Mouse (Mus musculus): ENCODE results near the gene Zfp385a. TPM values are rescaled to one million over a fixed set of nuclear protein-coding genes. Genes with fewer than 3 reads are reported as not detected.

Zfp385a gene
- total and polyA plus RNA-seq, 3 experiments = 1.2 to 59.9 (median 2.7) TPM

DNA sequence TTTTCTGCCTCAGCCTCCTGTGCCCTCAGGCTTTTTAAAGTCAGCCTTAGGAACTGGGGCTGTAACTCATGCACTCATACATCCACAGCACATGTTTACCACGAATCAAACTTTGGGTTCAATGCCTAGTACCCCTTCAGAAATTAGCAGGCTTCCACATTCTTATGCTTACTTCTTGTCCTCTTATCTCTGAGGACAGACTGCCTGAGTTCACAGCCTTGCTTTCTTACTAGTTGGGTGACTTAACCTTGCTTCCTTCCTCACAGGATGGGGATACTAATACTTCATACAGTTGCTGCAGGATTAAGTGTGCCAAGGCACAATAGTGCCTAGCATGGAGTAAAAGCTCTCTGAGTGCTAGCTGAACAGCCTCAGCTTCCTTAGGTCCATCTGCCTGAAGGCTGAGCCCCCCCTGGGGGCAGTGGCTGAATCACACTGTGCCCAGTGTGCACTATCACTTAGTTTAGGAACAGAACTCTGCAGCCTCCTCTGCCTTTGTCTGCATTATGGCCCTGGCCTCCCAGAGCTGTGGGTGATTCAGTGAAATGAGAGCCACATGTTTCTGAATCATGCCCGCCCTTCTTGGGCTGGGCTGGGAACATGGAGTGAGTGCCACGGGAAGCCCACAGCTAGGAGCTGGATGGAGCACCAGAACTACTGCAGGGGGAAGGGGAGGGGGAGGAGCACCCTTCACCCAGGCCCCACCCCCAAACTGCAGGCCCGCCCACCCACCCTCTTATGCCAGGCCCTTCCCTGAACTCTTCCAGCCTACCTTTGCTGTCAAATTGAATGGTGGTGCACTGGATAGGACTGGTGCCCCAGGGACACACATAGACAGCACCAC is 18.6 kb upstream of the Zfp385a start:
- Histone ChIP-seq H3K27me3 (replicated peaks) (no peaks in the 10 kb centered on the region), H3K79me2 (replicated peaks; ENCODE audit: control insufficient read depth, extremely low read depth, insufficient read depth, poor library complexity, severe bottlenecking) (no peaks in the 10 kb centered on the region), H3K9ac (ENCODE audit: insufficient read depth, low read depth) (no peak overlapping the region), H3K9me3 (replicated peaks; ENCODE audit: low read length) (no peaks in the 10 kb centered on the region), H3K4me2 (ENCODE audit: insufficient read depth, low read depth, poor library complexity, severe bottlenecking) (no peak overlapping the region), H3K4me1 (ENCODE audit: control insufficient read depth in 1 of 2, insufficient read depth in 2 of 2) (peaks cover 36 to 82% of the 10 kb centered on the region in 2 experiments), H3K27ac (ENCODE audit: insufficient read depth, low read depth) (no peak overlapping the region), H3K36me3 (replicated peaks in 1 of 2; ENCODE audit: control insufficient read depth in 1 of 2, insufficient read depth in 1 of 2, low read length in 1 of 2) (no peaks in the 10 kb centered on the region), H3K4me3 (replicated peaks in 1 of 3; ENCODE audit: low read depth in 2 of 3, low read length in 2 of 3, poor library complexity in 1 of 3) (no peak overlapping the region)
- in situ Hi-C loops (cut with MboI; ENCODE audit: low pct_ligation_motif_present, low pct_unique_long_range_greater_than_20kb, low sequenced_read_pairs) (no loop called here), dilution Hi-C loops (cut with MboI; ENCODE audit: extremely low pct_ligation_motif_present, extremely low pct_unique_long_range_greater_than_20kb, low sequenced_read_pairs) (no loop called here)
- no peak for DNase-seq (ENCODE audit: extremely low read depth)
- no peak for TF ChIP-seq TBP (conservative IDR thresholded peaks at IDR 0.05; ENCODE audit: low read depth, low read length)
- TF ChIP-seq MAZ (IDR thresholded peaks at IDR 0.05; ENCODE audit: low read depth, low read length) = no peak
- no peak for TF ChIP-seq E2F4 (IDR thresholded peaks at IDR 0.05; ENCODE audit: insufficient replicate concordance, low read depth, low read length)
- TF ChIP-seq CTCF (conservative IDR thresholded peaks at IDR 0.05 in 1 of 2, IDR thresholded peaks at IDR 0.05 in 1 of 2; ENCODE audit: low read depth in 2 of 2, low read length in 2 of 2) = peak in 1 of 2 experiments; percentile 6; a peak in 1 of 4 replicates

DNA sequence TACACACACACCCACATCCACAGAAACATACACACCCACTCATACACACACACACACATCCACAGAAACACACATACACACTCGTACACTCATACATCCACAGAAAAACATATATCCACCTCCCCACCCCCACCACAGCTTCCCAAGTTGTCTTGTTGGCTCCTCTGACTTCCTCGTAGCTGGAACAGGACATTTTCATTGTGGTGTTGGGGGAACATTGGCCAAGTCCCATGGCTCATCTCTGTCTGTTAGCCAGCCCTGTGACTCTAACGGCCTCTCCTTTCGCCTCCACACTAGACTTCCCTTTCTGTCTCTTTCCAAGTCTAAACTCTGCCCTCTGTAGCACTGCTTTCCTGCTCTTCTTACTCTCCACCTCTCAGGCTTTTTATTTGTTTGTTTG is 17.9 kb upstream of the Zfp385a start:
- H3K9me3 ChIP-seq (replicated peaks; ENCODE audit: low read length) = no peaks in the 10 kb centered on the region
- no peak overlapping the region for H3K9ac ChIP-seq (ENCODE audit: insufficient read depth, low read depth)
- peaks cover 36 to 89% of the 10 kb centered on the region in 2 experiments for H3K4me1 ChIP-seq (ENCODE audit: control insufficient read depth in 1 of 2, insufficient read depth in 2 of 2)
- no peak overlapping the region for H3K27ac ChIP-seq (ENCODE audit: insufficient read depth, low read depth)
- no peak overlapping the region for H3K4me3 ChIP-seq (replicated peaks in 1 of 3; ENCODE audit: low read depth in 2 of 3, low read length in 2 of 3, poor library complexity in 1 of 3)
- dilution Hi-C loops (cut with MboI; ENCODE audit: extremely low pct_ligation_motif_present, extremely low pct_unique_long_range_greater_than_20kb, low sequenced_read_pairs) (no loop called here), in situ Hi-C loops (cut with MboI; ENCODE audit: low pct_ligation_motif_present, low pct_unique_long_range_greater_than_20kb, low sequenced_read_pairs) (no loop called here)
- no peaks in the 10 kb centered on the region for H3K79me2 ChIP-seq (replicated peaks; ENCODE audit: control insufficient read depth, extremely low read depth, insufficient read depth, poor library complexity, severe bottlenecking)
- H3K27me3 ChIP-seq (replicated peaks) = no peaks in the 10 kb centered on the region
- H3K4me2 ChIP-seq (ENCODE audit: insufficient read depth, low read depth, poor library complexity, severe bottlenecking) = no peak overlapping the region
- no peaks in the 10 kb centered on the region for H3K36me3 ChIP-seq (replicated peaks in 1 of 2; ENCODE audit: control insufficient read depth in 1 of 2, insufficient read depth in 1 of 2, low read length in 1 of 2)
- DNase-seq (ENCODE audit: extremely low read depth) = no peak
- no peak for TF ChIP-seq NRF1 (IDR thresholded peaks at IDR 0.05; ENCODE audit: low read depth, low read length)
- no peak for TF ChIP-seq BHLHE40 (IDR thresholded peaks at IDR 0.05; ENCODE audit: low read depth, low read length)
- TF ChIP-seq ZMIZ1 (IDR thresholded peaks at IDR 0.05; ENCODE audit: low read depth, low read length) = no peak
- no peak for TF ChIP-seq ZC3H11A (IDR thresholded peaks at IDR 0.05; ENCODE audit: low read depth, low read length)
- TF ChIP-seq SIN3A (IDR thresholded peaks at IDR 0.05; ENCODE audit: low read length) = no peak
- TF ChIP-seq MAZ (IDR thresholded peaks at IDR 0.05; ENCODE audit: low read depth, low read length) = no peak
- TF ChIP-seq HCFC1 (IDR thresholded peaks at IDR 0.05; ENCODE audit: low read depth, low read length) = no peak
- TF ChIP-seq PAX5 (IDR thresholded peaks at IDR 0.05; ENCODE audit: low read length) = no peak
- TF ChIP-seq JUN (IDR thresholded peaks at IDR 0.05; ENCODE audit: insufficient read depth, low read depth, low read length) = no peak
- no peak for TF ChIP-seq RCOR1 (conservative IDR thresholded peaks at IDR 0.05; ENCODE audit: low read depth, low read length)
- no peak for TF ChIP-seq GABPA (IDR thresholded peaks at IDR 0.05; ENCODE audit: insufficient replicate concordance, low read depth, low read length)
- no peak for TF ChIP-seq NELFE (IDR thresholded peaks at IDR 0.05; ENCODE audit: low read depth, low read length)
- no peak for TF ChIP-seq E2F4 (IDR thresholded peaks at IDR 0.05; ENCODE audit: insufficient replicate concordance, low read depth, low read length)
- no peak for TF ChIP-seq TCF12 (IDR thresholded peaks at IDR 0.05; ENCODE audit: low read depth, low read length)
- TF ChIP-seq MEF2A (IDR thresholded peaks at IDR 0.05; ENCODE audit: borderline replicate concordance, low read depth, low read length) = no peak
- no peak for TF ChIP-seq CHD1 (IDR thresholded peaks at IDR 0.05; ENCODE audit: low read depth, low read length)
- TF ChIP-seq CTCF (conservative IDR thresholded peaks at IDR 0.05 in 1 of 2, IDR thresholded peaks at IDR 0.05 in 1 of 2; ENCODE audit: low read depth in 2 of 2, low read length in 2 of 2) = no peak
- no peak for TF ChIP-seq IRF4 (IDR thresholded peaks at IDR 0.05; ENCODE audit: low read depth, low read length)
- no peak for TF ChIP-seq KAT2A (IDR thresholded peaks at IDR 0.05; ENCODE audit: insufficient replicate concordance, low read length)

All from CH12.LX (cell line).